Mouse (Mus musculus): ENCODE data around the gene Pard3b. TPM values are rescaled to one million over a fixed set of nuclear protein-coding genes. Genes with fewer than 3 reads are reported as not detected.
A peak's percentile ranks its signal among the peaks of the same experiment; 100 is the strongest.

The Pard3b gene
- 10 to 100 TPM; 20.2 to 22.2 TPM for total RNA-seq (2021)
- long read RNA-seq, experiment 1, partial matches to known transcripts = 0 of 4 reads
- long read RNA-seq, experiment 1, other reads (novel, unspliced or antisense) = 4 of 4 reads
- long read RNA-seq, experiment 2, partial matches to known transcripts = 1 of 6 reads
- long read RNA-seq, experiment 2, other reads (novel, unspliced or antisense) = 5 of 6 reads

DNA sequence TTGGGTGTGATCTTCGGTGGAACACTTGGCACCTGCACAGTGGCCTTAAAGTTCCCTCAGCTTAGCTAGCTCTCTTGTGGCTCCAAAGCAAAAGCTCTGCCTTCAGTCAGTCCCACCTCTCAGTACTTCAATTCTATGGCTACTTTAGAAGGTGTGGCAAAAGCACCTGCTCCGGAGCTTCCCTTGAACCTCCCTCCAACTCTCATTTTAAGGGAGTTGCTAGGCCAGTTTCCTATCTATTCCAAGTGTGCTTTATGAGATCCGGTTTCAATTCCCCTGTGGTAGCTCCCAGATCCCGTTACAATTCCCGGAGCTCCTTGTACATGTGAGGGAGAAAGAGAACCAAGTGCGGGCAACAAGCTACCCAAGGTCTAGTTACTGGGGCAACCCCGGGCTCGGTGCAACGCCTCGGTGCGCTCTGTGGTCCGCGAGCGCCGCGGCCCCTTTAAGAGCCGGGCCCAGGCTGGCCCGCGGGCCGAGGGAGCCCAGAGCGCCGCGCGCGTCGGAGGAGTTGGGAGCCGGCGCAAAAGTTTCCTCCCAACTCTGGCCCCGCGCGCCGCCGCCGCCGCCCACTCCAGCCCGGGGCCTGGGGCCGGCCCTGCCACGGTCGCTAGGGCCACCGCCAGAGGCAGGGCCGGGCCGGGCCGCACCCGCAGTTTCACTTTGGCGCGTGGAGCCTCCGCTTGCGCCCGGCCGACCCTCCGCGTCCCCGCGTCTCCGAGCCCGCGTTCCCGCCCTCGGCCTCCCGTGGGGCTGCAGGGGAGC, at the start of gene Pard3b:
Gene Pard3b, plus strand, starts transcription at position 478 of the 765 bp plus-strand sequence.
- DNase-seq (ENCODE audit: low spot score in 2 of 2) = peak; percentile 38 to 53

DNA sequence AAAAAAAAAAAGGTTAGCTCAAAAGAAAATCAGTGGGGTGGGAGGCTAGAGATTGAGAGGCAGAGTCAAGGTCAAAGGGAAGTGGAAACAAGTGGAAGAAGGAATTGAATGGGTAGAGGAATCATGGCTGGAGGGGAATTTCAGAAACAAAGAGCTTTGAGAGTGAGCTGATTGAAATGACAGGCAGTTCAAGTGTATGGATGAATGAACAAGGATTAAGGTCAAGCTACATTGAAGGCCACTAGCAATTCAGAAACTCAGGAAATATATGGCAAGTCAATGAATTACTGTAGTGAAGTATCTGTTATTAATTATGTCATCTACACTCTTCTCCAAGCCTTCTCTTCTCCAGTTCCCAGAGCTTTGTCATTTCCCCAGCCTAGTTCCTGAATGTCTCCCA, 22.4 kb upstream of the Pard3b start:
- DNase-seq (ENCODE audit: low spot score in 2 of 2) = no peak

- no peak for DNase-seq (ENCODE audit: low spot score in 2 of 2)
Measured at GRCm38 (mm10) chr1:61620651-61621050, 18.0 kb upstream of the Pard3b start.

DNA sequence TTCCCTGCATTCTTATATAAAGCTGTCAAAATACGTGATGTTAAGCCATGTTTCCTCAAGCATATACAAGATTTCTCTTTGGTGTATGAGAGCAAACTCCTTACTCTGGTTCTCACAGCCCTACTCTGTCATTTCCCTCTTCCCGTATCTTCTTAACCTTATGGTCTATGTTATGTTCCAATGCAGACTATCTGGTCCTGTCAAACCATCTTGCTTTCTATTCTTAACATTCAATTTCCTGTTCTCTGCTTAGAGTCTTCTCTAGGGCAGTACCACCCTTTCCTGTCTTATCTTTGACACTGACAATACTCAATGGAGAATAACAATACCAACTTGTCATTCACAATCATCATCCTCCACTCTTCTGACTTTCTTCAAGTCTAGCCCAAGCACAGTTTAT, 8.8 kb upstream of the Pard3b start:
- DNase-seq (ENCODE audit: low spot score in 2 of 2) = no peak

DNA sequence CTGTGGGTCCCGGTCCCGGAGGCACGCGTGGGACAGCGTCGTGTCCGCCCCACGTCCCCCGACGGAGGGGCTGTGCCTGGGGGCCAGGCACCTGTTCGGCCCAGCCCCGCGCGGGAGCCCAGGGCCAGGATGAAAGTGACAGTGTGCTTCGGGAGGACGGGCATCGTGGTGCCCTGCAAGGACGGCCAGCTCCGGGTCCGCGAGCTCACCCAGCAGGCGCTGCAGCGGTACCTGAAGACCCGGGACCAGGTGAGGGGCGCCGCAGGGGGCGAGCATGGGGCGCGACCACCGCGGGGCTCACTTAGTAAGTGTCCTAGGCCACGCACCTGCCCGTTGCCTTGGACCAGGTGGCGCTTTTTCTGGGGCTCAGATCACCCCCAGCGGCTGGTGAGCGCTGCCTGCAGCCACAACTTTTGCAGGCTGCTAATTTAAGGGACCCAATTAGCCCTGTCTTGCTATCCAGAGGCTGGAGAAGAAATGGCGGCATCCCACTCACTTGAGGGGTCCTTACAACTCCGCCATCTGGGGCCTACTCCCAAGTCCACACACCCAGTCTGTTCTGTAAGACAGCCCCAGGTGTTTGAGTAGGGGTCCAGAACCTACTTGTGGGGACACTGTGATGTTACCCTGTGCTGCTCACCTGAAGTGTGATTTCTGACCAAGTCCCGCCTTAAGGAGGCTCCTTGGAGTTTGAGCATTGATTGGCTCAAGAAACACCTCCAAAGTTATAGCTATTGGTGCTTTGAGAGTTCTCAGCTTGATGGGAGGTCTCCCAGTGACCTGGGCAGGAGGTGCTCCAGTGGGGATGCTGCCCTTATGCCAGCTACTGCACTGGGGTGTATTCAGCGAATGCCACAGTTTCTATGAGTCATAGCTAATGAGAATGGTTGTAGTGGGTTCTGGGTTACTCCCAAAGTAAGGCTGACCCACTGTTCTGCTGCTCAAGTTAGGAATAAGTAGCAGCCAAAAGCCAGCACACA, 780 bp downstream of the Pard3b start:
- peak in 1 of 2 experiments; percentile 6 for DNase-seq (ENCODE audit: low spot score in 2 of 2)

- DNase-seq (ENCODE audit: low spot score in 2 of 2) = no peak
Measured at GRCm38 (mm10) chr1:61641880-61642279, 3.3 kb downstream of the Pard3b start.

GRCm38 (mm10) chr1:61645062-61645461, 6.4 kb downstream of the Pard3b start:
- no peak for DNase-seq (ENCODE audit: low spot score in 2 of 2)

GRCm38 (mm10) chr1:61649964-61650363, 11.3 kb downstream of the Pard3b start:
- no peak for DNase-seq (ENCODE audit: low spot score in 2 of 2)

GRCm38 (mm10) chr1:61651454-61652271, 13.0 kb downstream of the Pard3b start:
- DNase-seq (ENCODE audit: low spot score in 2 of 2) = no peak

GRCm38 (mm10) chr1:61657760-61658159, 19.1 kb downstream of the Pard3b start:
- no peak for DNase-seq (ENCODE audit: low spot score in 2 of 2)

DNA sequence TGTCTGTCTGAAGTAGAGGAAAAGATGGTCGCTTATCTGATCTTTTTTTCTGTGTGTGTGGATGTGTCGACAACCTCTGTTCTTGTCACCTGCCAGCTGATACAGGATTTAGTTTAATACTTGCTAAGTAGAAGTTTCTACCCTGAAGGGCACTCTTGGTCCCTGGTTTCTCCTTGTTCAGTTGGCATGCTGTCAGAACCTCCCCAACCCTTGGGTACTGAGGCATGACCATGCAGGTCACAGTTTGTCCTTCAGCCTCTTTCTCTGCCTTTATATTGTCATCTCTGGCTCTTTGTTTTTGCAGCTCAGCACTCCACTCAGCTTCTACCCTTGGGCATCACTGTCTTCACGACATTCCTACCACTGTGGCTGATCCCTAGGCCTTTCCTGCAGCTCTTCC, 21.3 kb downstream of the Pard3b start:
- DNase-seq (ENCODE audit: low spot score in 2 of 2) = no peak

DNA sequence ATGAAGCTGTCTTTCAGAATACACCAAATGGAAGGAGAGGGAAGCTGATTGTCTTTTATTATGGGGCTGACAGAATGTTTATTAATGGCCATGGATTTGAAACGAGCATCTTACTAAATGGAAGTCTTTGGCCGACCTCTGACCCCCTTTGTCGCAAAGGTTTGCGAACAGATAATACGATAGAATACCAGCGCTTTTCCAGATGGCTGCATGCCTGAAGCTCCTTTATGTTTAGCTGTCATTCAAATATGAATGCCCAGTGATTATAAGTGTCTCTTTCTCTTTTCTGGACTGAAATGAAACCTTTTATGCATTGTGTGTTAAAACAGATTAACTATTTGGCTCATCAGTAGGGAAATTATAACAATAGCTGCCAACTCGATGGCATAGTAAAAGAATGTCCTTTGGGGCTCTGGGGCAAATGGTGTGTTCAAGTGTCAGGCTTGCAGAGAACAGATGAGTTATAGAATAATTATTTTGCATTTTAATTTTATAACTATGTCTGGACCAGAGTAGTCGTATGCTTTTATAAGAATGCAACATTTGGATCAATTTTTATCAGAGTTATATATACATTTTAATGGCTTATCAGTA, 46.7 kb downstream of the Pard3b start:
- no peak for DNase-seq (ENCODE audit: low spot score in 2 of 2)

DNA sequence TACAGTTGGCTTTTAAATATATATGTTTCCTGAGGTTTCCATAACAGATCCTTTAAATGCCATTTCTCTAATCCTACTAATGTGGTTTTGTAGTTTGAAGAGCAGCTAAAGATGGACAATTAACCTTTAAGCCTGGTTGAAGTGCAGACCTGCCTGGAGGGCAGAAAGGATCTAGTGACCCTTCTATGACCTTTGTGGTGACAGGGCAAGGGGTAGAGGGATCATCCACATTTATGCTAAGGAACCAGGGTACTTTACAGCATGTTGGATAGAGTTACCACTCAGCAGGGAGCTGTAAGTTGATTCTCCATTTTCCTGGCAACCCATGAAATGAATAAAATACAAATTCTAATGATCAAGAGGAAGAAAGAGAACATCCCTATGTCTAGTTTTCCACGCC, 47.3 kb downstream of the Pard3b start:
- DNase-seq (ENCODE audit: low spot score in 2 of 2) = no peak

DNA sequence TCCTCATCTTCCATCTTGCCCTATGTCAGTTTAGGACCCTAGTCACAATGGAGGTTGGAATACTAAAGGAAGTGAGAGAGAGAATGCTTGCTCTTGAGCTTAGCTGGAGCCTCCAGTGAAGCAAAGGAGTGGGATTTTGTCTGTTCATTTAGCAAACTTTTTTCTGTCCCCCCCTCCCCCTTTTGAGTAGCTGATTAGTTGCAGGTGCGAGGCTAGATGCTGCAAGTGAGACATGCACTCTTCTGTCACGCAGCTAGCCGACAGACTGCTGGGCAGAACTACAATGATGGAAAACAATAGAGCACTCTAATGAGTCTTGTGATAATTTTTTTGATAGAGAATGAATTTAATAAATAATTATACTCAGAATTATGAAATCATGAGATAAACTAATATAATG, 49.7 kb downstream of the Pard3b start:
- no peak for DNase-seq (ENCODE audit: low spot score in 2 of 2)

GRCm38 (mm10) chr1:61698462-61699218, 60.0 kb downstream of the Pard3b start:
- no peak for DNase-seq (ENCODE audit: low spot score in 2 of 2)

DNA sequence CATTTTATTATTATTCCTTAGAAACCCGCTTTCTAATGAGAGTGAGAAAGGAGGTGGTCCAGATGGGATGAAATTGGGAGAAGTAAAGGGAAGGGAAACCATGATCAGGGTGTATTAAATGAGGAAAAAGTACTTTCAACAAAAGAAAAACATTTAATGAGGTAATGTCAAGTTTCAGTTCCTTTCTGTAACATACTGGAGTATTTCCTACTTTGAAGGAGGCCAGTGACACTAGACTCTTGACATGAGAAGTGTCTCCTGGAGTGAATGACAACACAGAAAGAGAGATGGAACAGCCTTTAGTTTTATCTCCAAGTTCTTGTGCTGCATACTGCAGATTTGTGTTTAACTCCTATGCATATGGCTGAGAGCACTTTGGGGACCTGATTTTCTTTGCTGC, 71.2 kb downstream of the Pard3b start:
- no peak for DNase-seq (ENCODE audit: low spot score in 2 of 2)

DNA sequence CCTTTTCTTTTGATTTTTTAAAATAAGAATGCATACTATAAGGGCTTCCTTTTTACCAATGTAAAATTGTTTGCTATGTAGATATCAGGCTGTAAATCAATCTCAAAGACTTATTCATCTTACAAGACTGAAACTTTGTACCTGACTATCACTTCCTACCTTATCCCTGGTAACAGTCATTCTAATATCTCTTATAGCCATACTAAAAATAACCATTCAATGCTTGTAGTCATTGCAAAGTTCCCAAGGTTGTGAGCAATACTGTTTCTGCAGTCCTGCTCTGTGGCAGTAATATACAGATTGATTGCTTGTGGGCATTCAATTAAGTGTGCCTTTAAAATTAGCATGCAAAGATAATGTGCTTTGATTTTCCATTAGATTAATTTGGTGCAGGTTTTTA, 72.9 kb downstream of the Pard3b start:
- no peak for DNase-seq (ENCODE audit: low spot score in 2 of 2)

- DNase-seq (ENCODE audit: low spot score in 2 of 2) = no peak
Measured at GRCm38 (mm10) chr1:61729654-61730053, 91.0 kb downstream of the Pard3b start.

GRCm38 (mm10) chr1:61736550-61736949, 97.9 kb downstream of the Pard3b start:
- no peak for DNase-seq (ENCODE audit: low spot score in 2 of 2)

DNA sequence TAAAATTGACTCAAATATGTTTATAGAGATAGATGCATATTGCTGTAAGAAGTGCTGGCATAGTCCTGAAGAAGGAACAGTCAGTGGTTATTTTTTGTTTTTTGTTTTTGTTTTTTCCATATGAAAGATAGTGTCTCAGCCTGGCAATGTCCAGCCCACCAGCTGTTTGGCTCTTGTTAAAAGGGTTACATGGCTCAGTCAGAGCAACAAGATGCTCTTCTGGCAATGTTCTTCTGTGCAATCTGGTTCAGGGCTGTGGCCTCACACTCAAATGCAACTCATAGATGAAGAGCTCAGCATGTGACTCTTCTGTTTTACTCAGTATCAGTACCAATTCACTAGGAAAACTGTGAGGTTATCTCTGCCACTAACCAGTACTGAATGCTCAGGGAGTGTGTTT, 104.2 kb downstream of the Pard3b start:
- DNase-seq (ENCODE audit: low spot score in 2 of 2) = no peak

Measured in adrenal gland, postnatal 4 days (tissue).